Mouse (Mus musculus) E14TG2a.4 (cell line): Measurements from ENCODE around the gene Stmn1.

Experiments
- H3K27me3 ChIP-seq: 2 replicates; pipeline ENCODE4 v1.6.1; 2014; ENCODE audit warnings: low read length, control low read depth; ENCODE audit not compliant: insufficient read depth
- H3K36me3 ChIP-seq: 2 replicates; pipeline ENCODE4 v1.6.1; 2014; ENCODE audit warnings: low read length, control low read depth; ENCODE audit not compliant: insufficient read depth
- H3K4me1 ChIP-seq: replicated peaks from 2 replicates; pipeline ENCODE4 v1.6.1; 2014; ENCODE audit warnings: low read depth, low read length, control low read depth
- H3K4me3 ChIP-seq: replicated peaks from 2 replicates; pipeline ENCODE4 v1.5.1; 2014; ENCODE audit warnings: mild to moderate bottlenecking, low read length
- H3K9me3 ChIP-seq: 2 replicates; pipeline ENCODE4 v1.6.1; 2014; ENCODE audit warnings: low read length, control low read depth
- CTCF ChIP-seq: conservative IDR thresholded peaks from 2 replicates; pipeline ENCODE4 v1.5.1; 2014; ENCODE audit warnings: low read length
- NANOG ChIP-seq: IDR thresholded peaks from 2 replicates; pipeline ENCODE4 v1.6.1; 2014; ENCODE audit warnings: borderline replicate concordance, low read length, mixed read lengths
- POU5F1 ChIP-seq: IDR thresholded peaks from 2 replicates; pipeline ENCODE4 v1.6.1; 2014; ENCODE audit warnings: low read length, borderline replicate concordance

The Stmn1 gene

DNA sequence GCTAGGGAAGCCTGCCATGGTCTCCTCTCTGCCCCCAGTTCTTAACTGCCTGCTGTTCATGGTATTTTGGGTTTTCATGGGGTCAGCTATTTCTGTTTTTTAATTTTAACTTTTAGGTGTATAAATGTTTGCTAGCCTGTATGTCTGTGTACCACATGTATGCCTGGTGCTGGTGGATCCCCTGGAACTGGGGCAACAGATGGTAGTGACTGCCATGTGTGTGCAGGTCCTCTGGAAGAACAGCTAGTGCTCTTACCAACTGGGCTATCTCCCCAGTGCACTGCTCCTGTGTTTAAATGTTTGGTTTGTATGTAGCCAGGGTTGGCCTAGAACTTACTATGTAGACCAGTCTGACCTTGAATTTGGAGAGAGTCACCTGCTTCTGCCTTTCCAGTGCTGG is 51.2 kb downstream of the Stmn1 start:
- Histone ChIP-seq H3K9me3 (no peaks in the 10 kb centered on the region), H3K4me3 (no peak overlapping the region), H3K4me1 (peaks cover 71% of the 10 kb centered on the region), H3K36me3 (peaks cover 55% of the 10 kb centered on the region), H3K27me3 (no peaks in the 10 kb centered on the region)
- no peak for TF ChIP-seq NANOG
- TF ChIP-seq CTCF, result no peak
- no peak for TF ChIP-seq POU5F1
